Mouse (Mus musculus) forebrain, embryonic 12.5 days (tissue): Measurements from ENCODE around the gene Pan2. TPM values are rescaled to one million over a fixed set of nuclear protein-coding genes. Genes with fewer than 3 reads are reported as not detected.
A peak's percentile ranks its signal among the peaks of the same experiment; 100 is the strongest.

ENCODE experiments used
- ATAC-seq: fragments of 200-750 bp; cut with Nextera tagmentation; 2 replicates; pipeline ENCODE4 v1.8.0; 2017; ENCODE audit warnings: moderate TSS enrichment; ENCODE audit not compliant: low FRiP score
- H3K27ac ChIP-seq: fragments of 300-500 bp; sonication (generic); 2 replicates; pipeline ENCODE4 v1.5.1; 2016; ENCODE audit warnings: mild to moderate bottlenecking
- H3K27me3 ChIP-seq: fragments of 300-500 bp; sonication (generic); 2 replicates; pipeline ENCODE4 v1.6.1; 2016; ENCODE audit warnings: mild to moderate bottlenecking
- H3K36me3 ChIP-seq: fragments of 300-500 bp; sonication (generic); replicated peaks from 2 replicates; pipeline ENCODE4 v1.6.1; 2016; ENCODE audit warnings: mild to moderate bottlenecking
- H3K4me1 ChIP-seq: fragments of 300-500 bp; sonication (generic); 2 replicates; pipeline ENCODE4 v1.6.1; 2016
- H3K4me2 ChIP-seq: fragments of 300-500 bp; sonication (generic); 2 replicates; pipeline ENCODE4 v1.6.1; 2016; ENCODE audit warnings: mild to moderate bottlenecking, moderate library complexity
- H3K4me3 ChIP-seq: fragments of 300-500 bp; sonication (generic); replicated peaks from 2 replicates; pipeline ENCODE4 v1.5.1; 2016; ENCODE audit warnings: mild to moderate bottlenecking
- H3K9ac ChIP-seq: fragments of 300-500 bp; sonication (generic); 2 replicates; pipeline ENCODE4 v1.6.1; 2016; ENCODE audit warnings: mild to moderate bottlenecking
- H3K9me3 ChIP-seq: fragments of 300-500 bp; sonication (generic); 2 replicates; pipeline ENCODE4 v1.6.1; 2016
- WGBS: fragments of 180-500 bp; shearing (Covaris S2); methylation state at CpG from one replicate; pipeline ENCODE4 v1.1.7; 2016; 5-methylcytosine and 5-hydroxymethylcytosine counted together
- polyA plus RNA-seq: library from polyadenylated mRNA; unstranded; fragments of >200 nt; fragmentation: Nextera tagmentation; extraction: Ambion mirVana; gene quantifications from 2 replicates; pipeline ENCODE4 v1.2.1, GENCODE M21; 2016

Gene Pan2
- polyA plus RNA-seq, 1 experiment from 2014 or later: 40.2 TPM

- H3K27ac ChIP-seq: no peak overlapping the region
- no peak overlapping the region for H3K4me3 ChIP-seq
- 0 out of 2 replicates have a peak, but pooled peaks cover 7% of the 10 kb centered on the region for H3K36me3 ChIP-seq
- no peak overlapping the region for H3K9ac ChIP-seq
- no peak overlapping the region for H3K4me2 ChIP-seq
- no peak for ATAC-seq
- H3K27me3 ChIP-seq: no peaks in the 10 kb centered on the region
- H3K9me3 ChIP-seq: no peaks in the 10 kb centered on the region
- peaks cover 36% of the 10 kb centered on the region for H3K4me1 ChIP-seq
- whole genome bisulfite sequencing: 80% methylated on average over 2 of the region's 2 CpGs
These were observed 37.1 kb downstream of the Pan2 start for GRCm38 (mm10) chr10:128340257-128340656.

GRCm38 (mm10) chr10:128343436-128343835 is 40.3 kb downstream of the Pan2 start:
- WGBS: 94% methylated on average over 1 of the region's 1 CpGs
- H3K9ac ChIP-seq: no peak overlapping the region
- no peak overlapping the region for H3K4me3 ChIP-seq
- H3K4me2 ChIP-seq: no peak overlapping the region
- no peaks in the 10 kb centered on the region for H3K27me3 ChIP-seq
- no peak for ATAC-seq
- H3K9me3 ChIP-seq: no peaks in the 10 kb centered on the region
- no peak overlapping the region for H3K27ac ChIP-seq
- H3K4me1 ChIP-seq: peaks cover 24% of the 10 kb centered on the region
- H3K36me3 ChIP-seq: 0 out of 2 replicates have a peak, but pooled peaks cover 12% of the 10 kb centered on the region

- no peak for ATAC-seq
- 0 out of 2 replicates have a peak, but pooled peaks cover 12% of the 10 kb centered on the region for H3K36me3 ChIP-seq
- WGBS: 71% methylated on average over 7 of the region's 7 CpGs
These were observed 41.6 kb downstream of the Pan2 start for GRCm38 (mm10) chr10:128344568-128345275.

GRCm38 (mm10) chr10:128347541-128347940 is 44.4 kb downstream of the Pan2 start:
- WGBS: 95% methylated on average over 8 of the region's 8 CpGs
- ATAC-seq: no peak
- no peak overlapping the region for H3K4me2 ChIP-seq
- H3K27me3 ChIP-seq: no peaks in the 10 kb centered on the region
- peaks cover 7% of the 10 kb centered on the region for H3K4me1 ChIP-seq
- H3K36me3 ChIP-seq: peaks cover 35% of the 10 kb centered on the region
- no peaks in the 10 kb centered on the region for H3K9me3 ChIP-seq
- H3K4me3 ChIP-seq: no peak overlapping the region
- H3K9ac ChIP-seq: no peak overlapping the region
- H3K27ac ChIP-seq: no peak overlapping the region

More at GRCm38 (mm10) chr10:128344568-128345275, 41.6 kb downstream of the Pan2 start:
- H3K27me3 ChIP-seq: no peaks in the 10 kb centered on the region
- H3K4me2 ChIP-seq: no peak overlapping the region
- H3K4me1 ChIP-seq: peaks cover 12% of the 10 kb centered on the region
- peak overlapping the region; percentile 50; the same call in 1 of the 2 replicates for H3K27ac ChIP-seq
- no peak overlapping the region for H3K9ac ChIP-seq
- no peaks in the 10 kb centered on the region for H3K9me3 ChIP-seq
- H3K4me3 ChIP-seq: no peak overlapping the region

GRCm38 (mm10) chr10:128358796-128359195 is 55.7 kb downstream of the Pan2 start:
- no peak overlapping the region for H3K4me3 ChIP-seq
- WGBS: 54% methylated on average over 2 of the region's 2 CpGs
- H3K9ac ChIP-seq: no peak overlapping the region
- no peak overlapping the region for H3K4me2 ChIP-seq
- H3K9me3 ChIP-seq: no peaks in the 10 kb centered on the region; the same call in 1 of the 2 replicates
- no peak overlapping the region for H3K27ac ChIP-seq
- no peaks in the 10 kb centered on the region for H3K27me3 ChIP-seq
- H3K36me3 ChIP-seq: peaks cover 84% of the 10 kb centered on the region
- ATAC-seq: 0 out of 2 replicates have a peak, but pooled peaks have one; percentile 15
- no peaks in the 10 kb centered on the region for H3K4me1 ChIP-seq

GRCm38 (mm10) chr10:128359226-128359625 is 56.1 kb downstream of the Pan2 start:
- no peak overlapping the region for H3K4me2 ChIP-seq
- H3K9me3 ChIP-seq: no peaks in the 10 kb centered on the region; the same call in 1 of the 2 replicates
- ATAC-seq: no peak
- H3K36me3 ChIP-seq: peaks cover 81% of the 10 kb centered on the region
- no peak overlapping the region for H3K27ac ChIP-seq
- WGBS: 93% methylated on average over 6 of the region's 6 CpGs
- H3K9ac ChIP-seq: no peak overlapping the region
- H3K27me3 ChIP-seq: no peaks in the 10 kb centered on the region
- H3K4me3 ChIP-seq: no peak overlapping the region
- no peaks in the 10 kb centered on the region for H3K4me1 ChIP-seq

GRCm38 (mm10) chr10:128361836-128362235 is 58.7 kb downstream of the Pan2 start:
- peaks cover 79% of the 10 kb centered on the region for H3K36me3 ChIP-seq
- ATAC-seq: no peak
- no peak overlapping the region for H3K4me3 ChIP-seq
- H3K27me3 ChIP-seq: no peaks in the 10 kb centered on the region
- no peak overlapping the region for H3K9ac ChIP-seq
- no peak overlapping the region for H3K4me2 ChIP-seq
- no peak overlapping the region for H3K27ac ChIP-seq
- no peaks in the 10 kb centered on the region for H3K9me3 ChIP-seq
- H3K4me1 ChIP-seq: no peaks in the 10 kb centered on the region
- WGBS: 88% methylated on average over 6 of the region's 6 CpGs

GRCm38 (mm10) chr10:128362568-128362967 is 59.4 kb downstream of the Pan2 start:
- Histone ChIP-seq H3K4me1 (peaks cover 5% of the 10 kb centered on the region), H3K9me3 (no peaks in the 10 kb centered on the region), H3K4me3 (no peak overlapping the region), H3K36me3 (peaks cover 75% of the 10 kb centered on the region), H3K4me2 (no peak overlapping the region), H3K9ac (no peak overlapping the region), H3K27ac (no peak overlapping the region), H3K27me3 (no peaks in the 10 kb centered on the region)
- WGBS: 47% methylated on average over 3 of the region's 3 CpGs
- ATAC-seq: 0 out of 2 replicates have a peak, but pooled peaks have one; percentile 39

- H3K4me2 ChIP-seq: peak overlapping the region; percentile 71
- WGBS: 15% methylated on average over 19 of the region's 19 CpGs
- no peak for ATAC-seq
These were observed 64.8 kb downstream of the Pan2 start for GRCm38 (mm10) chr10:128367899-128368401.

GRCm38 (mm10) chr10:128368402-128369217 is 65.5 kb downstream of the Pan2 start, which contains the start of gene Coq10a:
Gene Coq10a (minus strand): TSS chr10:128368997.
- peak; percentile 93 for ATAC-seq
- H3K9ac ChIP-seq: peak within 1 kb of the TSS; percentile 69
- H3K36me3 ChIP-seq: peaks cover 15% of the 10 kb centered on the region
- peak within 1 kb of the TSS; percentile 96 for H3K27ac ChIP-seq
- no peaks in the 10 kb centered on the region for H3K9me3 ChIP-seq
- H3K27me3 ChIP-seq: 0 out of 2 replicates have a peak, but pooled peaks cover 3% of the 10 kb centered on the region
- peak within 1 kb of the TSS; percentile 65 for H3K4me3 ChIP-seq
- H3K4me2 ChIP-seq: peak within 1 kb of the TSS; percentile 71
- H3K4me1 ChIP-seq: peaks cover 18% of the 10 kb centered on the region
- WGBS: under 1% methylated on average over 82 of the region's 87 CpGs

More at GRCm38 (mm10) chr10:128367899-128368401, 64.8 kb downstream of the Pan2 start:
- Histone ChIP-seq H3K9ac (peak overlapping the region; percentile 69), H3K4me3 (peak overlapping the region; percentile 65), H3K9me3 (no peaks in the 10 kb centered on the region), H3K4me1 (peaks cover 18% of the 10 kb centered on the region), H3K27me3 (0 out of 2 replicates have a peak, but pooled peaks cover 3% of the 10 kb centered on the region), H3K27ac (peak overlapping the region; percentile 96), H3K36me3 (peaks cover 22% of the 10 kb centered on the region)

GRCm38 (mm10) chr10:128369218-128369543 is 66.0 kb downstream of the Pan2 start:
- H3K27me3 ChIP-seq: 0 out of 2 replicates have a peak, but pooled peaks cover 3% of the 10 kb centered on the region
- 6% methylated on average over 9 of the region's 9 CpGs for WGBS
- H3K36me3 ChIP-seq: peaks cover 14% of the 10 kb centered on the region
- no peaks in the 10 kb centered on the region for H3K9me3 ChIP-seq
- H3K9ac ChIP-seq: peak overlapping the region; percentile 69
- peaks cover 18% of the 10 kb centered on the region for H3K4me1 ChIP-seq
- peak overlapping the region; percentile 96 for H3K27ac ChIP-seq
- H3K4me2 ChIP-seq: peak overlapping the region; percentile 71
- peak overlapping the region; percentile 65 for H3K4me3 ChIP-seq
- no peak for ATAC-seq

- Histone ChIP-seq H3K4me2 (peak overlapping the region; percentile 71), H3K4me3 (peak overlapping the region; percentile 65), H3K36me3 (peaks cover 9% of the 10 kb centered on the region), H3K9me3 (no peaks in the 10 kb centered on the region), H3K27ac (peak overlapping the region; percentile 96), H3K9ac (peak overlapping the region; percentile 69), H3K4me1 (peaks cover 18% of the 10 kb centered on the region), H3K27me3 (0 out of 2 replicates have a peak, but pooled peaks cover 3% of the 10 kb centered on the region)
- 78% methylated on average over 6 of the region's 6 CpGs for WGBS
- ATAC-seq: no peak
These were observed 66.5 kb downstream of the Pan2 start for GRCm38 (mm10) chr10:128369599-128369998.
